ENCODE assay signal across 24 mouse cellular contexts in genomic region chr9:121916102-121916501, GRCm38 (mm10). TPM values are rescaled to one million over a fixed set of nuclear protein-coding genes. Genes with fewer than 3 reads are reported as not detected.
DNase-seq lines count a peak whose midpoint lies in the region; ATAC-seq and TF ChIP-seq lines count a peak whose summit lies in the region.
"Had no signal": no experiment of that assay in that cellular context is flagged by ENCODE, and none has a peak within 500 bp of the region (broad histone marks: within the 10 kb centered on the region; RNA-seq: fewer than 3 reads in every experiment).

Gene Cyp8b1, minus strand, starts transcription at chr9:121916305.

- ATAC-seq in liver, embryonic 11.5 days (replicated peaks; ENCODE audit: low FRiP score) = no peak
- peak; percentile 77 for ATAC-seq in stomach, embryonic 16.5 days (ENCODE audit: insufficient read depth, low FRiP score)
- ATAC-seq: forebrain, postnatal 0 days had no signal

- peak within 1 kb of the TSS; percentile 67 for H3K4me3 ChIP-seq in liver, adult 2 months (ENCODE audit: insufficient read depth, low read depth, low read length)
- H3K4me3 ChIP-seq in liver, embryonic 11.5 days (ENCODE audit: low read depth, low read length) = no peak within 1 kb of the TSS
- H3K4me3 ChIP-seq in stomach, embryonic 16.5 days (replicated peaks; ENCODE audit: low read length) = no peak within 1 kb of the TSS
- H3K4me3 ChIP-seq: embryonic facial prominence, embryonic 12.5 days; gastrocnemius, adult 2 months; heart, embryonic 13.5 days; megakaryocyte, embryonic 14.5 days had no signal

- DNase-seq in liver, adult 2 months (ENCODE audit: extremely low read depth, low read depth, low spot score) = peak; percentile 97
- DNase-seq in liver, embryonic 11.5 days (ENCODE audit: low spot score) = no peak
- DNase-seq in adrenal gland, postnatal 14 days = peak; percentile 78
- DNase-seq in kidney, postnatal 10 days = peak; percentile 46
- no peak for DNase-seq in B cell, adult 2 months
- no peak for DNase-seq in layer of hippocampus, postnatal 25 days (ENCODE audit: extremely low spot score in 1 of 2, low spot score in 1 of 2)
- DNase-seq: cerebellum, adult 9-10 months; forebrain, postnatal 0 days; gastrocnemius, adult 2 months; layer of hippocampus, adult 9-11 months; lung, postnatal 10 days; spleen, adult 18-20 months had no signal

- H3K4me1 ChIP-seq in liver, adult 2 months (ENCODE audit: control insufficient read depth, insufficient read depth, low read length) = peaks cover 6% of the 10 kb centered on the region; the same call in 1 of the 2 replicates
- H3K4me1 ChIP-seq in liver, embryonic 11.5 days (replicated peaks; ENCODE audit: control insufficient read depth, insufficient read depth, low read length) = no peaks in the 10 kb centered on the region
- no peaks in the 10 kb centered on the region for H3K4me1 ChIP-seq in stomach, embryonic 16.5 days (ENCODE audit: control insufficient read depth, insufficient read depth, low read length)
- H3K4me1 ChIP-seq: embryonic facial prominence, embryonic 12.5 days had no signal

- no peaks in the 10 kb centered on the region for H3K36me3 ChIP-seq in liver, adult 2 months (ENCODE audit: control insufficient read depth, insufficient read depth, low read length)
- H3K36me3 ChIP-seq in liver, embryonic 11.5 days (ENCODE audit: control insufficient read depth, insufficient read depth, low read length) = no peaks in the 10 kb centered on the region
- H3K36me3 ChIP-seq in stomach, embryonic 16.5 days (ENCODE audit: control insufficient read depth, insufficient read depth, low read length) = no peaks in the 10 kb centered on the region
- H3K36me3 ChIP-seq: embryonic facial prominence, embryonic 12.5 days; heart, embryonic 13.5 days had no signal

- H3K4me2 ChIP-seq in liver, embryonic 11.5 days = no peak within 1 kb of the TSS
- H3K4me2 ChIP-seq in stomach, embryonic 16.5 days (ENCODE audit: low read depth, low read length) = no peak within 1 kb of the TSS
- H3K4me2 ChIP-seq: embryonic facial prominence, embryonic 12.5 days; heart, embryonic 13.5 days had no signal

- H3K9ac ChIP-seq in liver, adult 2 months (ENCODE audit: low read depth, low read length) = peak within 1 kb of the TSS; percentile 94
- no peak within 1 kb of the TSS for H3K9ac ChIP-seq in liver, embryonic 11.5 days (ENCODE audit: low read depth, low read length)
- no peak within 1 kb of the TSS for H3K9ac ChIP-seq in stomach, embryonic 16.5 days (ENCODE audit: low read length)
- H3K9ac ChIP-seq: embryonic facial prominence, embryonic 12.5 days; forebrain, postnatal 0 days; heart, embryonic 13.5 days had no signal

- peak; percentile 96 for TF ChIP-seq POLR2A in liver, adult 2 months (IDR thresholded peaks at IDR 0.05; ENCODE audit: extremely low read depth, insufficient read depth, low read length)

- 0 out of 2 replicates have a peak, but pooled peaks have one; percentile 12 for TF ChIP-seq CTCF in liver, adult 2 months (IDR thresholded peaks at IDR 0.05; ENCODE audit: low read depth, low read length)

- H3K9me3 ChIP-seq in liver, embryonic 11.5 days (ENCODE audit: control insufficient read depth, low read length) = no peaks in the 10 kb centered on the region
- no peaks in the 10 kb centered on the region for H3K9me3 ChIP-seq in stomach, embryonic 16.5 days (replicated peaks; ENCODE audit: control insufficient read depth, low read length)
- H3K9me3 ChIP-seq: embryonic facial prominence, embryonic 12.5 days; heart, embryonic 13.5 days had no signal

- peak within 1 kb of the TSS; percentile 90 for H3K27ac ChIP-seq in liver, adult 2 months (replicated peaks; ENCODE audit: insufficient read depth, low read depth, low read length)
- H3K27ac ChIP-seq in liver, embryonic 11.5 days (ENCODE audit: low read depth, low read length) = no peak within 1 kb of the TSS
- no peak within 1 kb of the TSS for H3K27ac ChIP-seq in stomach, embryonic 16.5 days (ENCODE audit: low read length)
- H3K27ac ChIP-seq: embryonic facial prominence, embryonic 12.5 days; gastrocnemius, adult 2 months; heart, embryonic 13.5 days had no signal

- WGBS in liver, adult 2 months = 22% methylated on average over 8 of the region's 8 CpGs
- 80% methylated on average over 8 of the region's 8 CpGs for WGBS in liver, embryonic 11.5 days
- 64% methylated on average over 8 of the region's 8 CpGs for WGBS in stomach, embryonic 16.5 days

- no peaks in the 10 kb centered on the region for H3K27me3 ChIP-seq in liver, adult 2 months (ENCODE audit: control insufficient read depth, insufficient read depth, low read length)
- H3K27me3 ChIP-seq in liver, embryonic 11.5 days (replicated peaks; ENCODE audit: control insufficient read depth, insufficient read depth, low read length) = no peaks in the 10 kb centered on the region
- H3K27me3 ChIP-seq in stomach, embryonic 16.5 days (ENCODE audit: control insufficient read depth, insufficient read depth, low read length) = no peaks in the 10 kb centered on the region
- H3K27me3 ChIP-seq: embryonic facial prominence, embryonic 12.5 days; heart, embryonic 13.5 days had no signal

- peaks cover 16% of the 10 kb centered on the region; the same call in 1 of the 2 replicates for H3K79me2 ChIP-seq in liver, adult 2 months (ENCODE audit: control insufficient read depth, insufficient read depth, low read length)

RNA-seq across cellular contexts. Expression of gene Cyp8b1, which starts in this region (rescaled TPM):
- total RNA-seq in liver, adult 2 months (2014; rRNA removed) = 86.4 and 128 TPM in 2 replicates
- polyA plus RNA-seq in liver, adult 2 months (2012; rRNA removed) = 292 and 305 TPM in 2 replicates
- polyA plus RNA-seq in liver, embryonic 11.5 days (2014; fragmentation: Nextera tagmentation; extraction: Ambion mirVana) = not detected in 2 replicates
- total RNA-seq in adrenal gland, postnatal 14 days (2021) = 1.6 and 10.7 TPM in 2 replicates
- 0.35 and 0.37 TPM in 2 replicates for polyA plus RNA-seq in stomach, embryonic 16.5 days (2015; fragmentation: Nextera tagmentation; extraction: Ambion mirVana)
- total RNA-seq in layer of hippocampus, postnatal 25 days (2021) = not detected
- total RNA-seq: ES-E14; forebrain, postnatal 0 days; gastrocnemius, adult 2 months; granulocyte monocyte progenitor cell, adult 5-6 weeks; hematopoietic stem cell, adult 5-6 weeks; left cerebral cortex, postnatal 14 days; midbrain, postnatal 0 days had no signal
- polyA plus RNA-seq: cortical plate, adult 2 months; embryonic facial prominence, embryonic 12.5 days; forebrain, postnatal 0 days; heart, embryonic 13.5 days; limb, embryonic 14.5 days; midbrain, postnatal 0 days; stomach, embryonic 14.5 days had no signal

Comparison
In these comparisons a context has a peak if more than half of its experiments do, and no peak if none do; other contexts are left out.
1. RNA of gene Cyp8b1 (polyA plus RNA-seq): 292 to 305 TPM in liver, adult 2 months; 0.35 to 0.37 TPM in stomach, embryonic 16.5 days and not detected in liver, embryonic 11.5 days; every median in the first group is over 100 times any median in the second.
2. DNase-seq: peak in liver, adult 2 months (single experiment), adrenal gland, postnatal 14 days (single experiment) and kidney, postnatal 10 days (single experiment); none in liver, embryonic 11.5 days (single experiment), B cell, adult 2 months (0 of 2) and layer of hippocampus, postnatal 25 days (0 of 2).
3. Peak in ATAC-seq in stomach, embryonic 16.5 days; RNA of the gene not detected or under 1 TPM.